Mouse (Mus musculus) monocyte, adult 2 months (primary cell): Measurements from ENCODE around the gene Aqr.

Experiments
- DNase-seq, 2 experiments: peaks; one replicate each; pipeline ENCODE4 v3.0.0; 2022; ENCODE audit warnings: low spot score in 2 of 2, low read depth in 1 of 2

Aqr gene

DNA sequence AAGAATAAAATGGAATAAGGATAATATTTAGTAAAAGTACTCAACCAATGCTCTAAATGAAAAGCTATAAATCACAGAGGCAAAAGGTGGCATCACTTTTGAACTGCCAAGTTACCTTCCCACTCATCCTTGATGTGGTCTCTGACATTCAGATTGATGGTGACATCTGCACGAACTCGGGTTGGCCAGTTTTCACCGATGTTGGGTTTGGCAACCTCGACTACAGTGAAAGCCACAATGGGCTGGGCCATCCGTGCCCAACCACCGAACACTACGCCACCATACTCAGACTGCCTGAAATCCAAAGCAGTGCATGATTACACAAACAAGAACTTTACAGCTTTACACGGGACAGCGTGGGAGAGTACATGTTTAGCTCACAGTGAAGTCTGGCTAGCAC lies 50.1 kb downstream of the Aqr start:
- no peak for DNase-seq

DNA sequence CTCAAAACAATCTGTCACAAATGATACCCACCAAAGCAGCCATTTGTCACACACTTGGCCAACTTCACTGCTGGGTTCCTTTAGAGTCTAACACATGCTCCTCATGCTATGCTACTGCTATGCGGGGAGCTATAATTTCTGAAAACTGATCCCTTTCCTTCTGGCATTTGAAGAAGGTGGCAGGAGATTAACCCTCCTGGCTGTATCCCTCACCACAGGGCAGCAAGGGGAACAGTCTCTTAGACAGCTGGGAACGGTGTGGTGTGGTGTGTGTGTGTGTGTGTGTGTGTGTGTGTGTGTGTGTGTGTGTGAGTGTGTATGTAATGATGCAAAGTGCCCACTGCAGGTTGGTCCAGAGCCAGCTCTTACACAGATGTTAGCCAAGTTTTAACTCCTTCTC lies 51.0 kb downstream of the Aqr start:
- DNase-seq: no peak

DNA sequence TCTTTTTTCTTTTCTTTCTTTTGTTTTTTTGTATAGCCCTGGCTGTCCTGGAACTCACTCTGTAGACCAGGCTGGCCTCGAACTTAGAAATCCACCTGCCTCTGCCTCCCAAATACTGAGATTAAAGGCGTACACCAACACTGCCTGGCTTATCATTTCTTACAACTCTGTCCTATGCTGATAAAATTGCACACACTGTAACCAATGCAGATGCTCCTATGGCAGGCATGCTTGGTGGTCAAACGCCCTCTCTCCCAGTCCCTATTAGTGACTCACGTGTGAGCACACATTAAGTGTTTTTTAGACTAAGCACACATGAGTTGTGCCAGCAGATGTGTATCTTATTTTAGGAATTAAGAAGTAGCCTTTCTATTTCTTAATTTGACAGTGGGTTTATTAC lies 53.5 kb downstream of the Aqr start:
- DNase-seq: no peak

DNA sequence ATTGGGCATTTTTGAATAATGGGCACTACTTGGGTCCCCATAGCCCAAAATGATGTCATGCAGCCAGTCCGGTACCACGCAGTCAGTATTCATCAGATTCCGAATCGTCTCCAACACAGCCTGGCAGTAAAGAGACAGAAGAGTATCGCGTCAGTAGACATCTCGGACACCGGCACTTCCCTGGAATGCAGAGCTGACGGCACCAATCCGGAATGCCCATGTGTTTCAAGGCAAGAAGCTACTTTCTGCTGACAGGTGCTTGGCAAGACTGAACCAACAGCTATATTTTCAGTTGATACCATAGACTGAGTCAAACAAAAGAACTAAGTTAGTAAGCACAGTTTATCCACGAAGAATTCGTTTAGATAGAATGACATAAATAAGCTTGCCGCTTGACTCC lies 56.2 kb downstream of the Aqr start:
- DNase-seq: no peak

DNA sequence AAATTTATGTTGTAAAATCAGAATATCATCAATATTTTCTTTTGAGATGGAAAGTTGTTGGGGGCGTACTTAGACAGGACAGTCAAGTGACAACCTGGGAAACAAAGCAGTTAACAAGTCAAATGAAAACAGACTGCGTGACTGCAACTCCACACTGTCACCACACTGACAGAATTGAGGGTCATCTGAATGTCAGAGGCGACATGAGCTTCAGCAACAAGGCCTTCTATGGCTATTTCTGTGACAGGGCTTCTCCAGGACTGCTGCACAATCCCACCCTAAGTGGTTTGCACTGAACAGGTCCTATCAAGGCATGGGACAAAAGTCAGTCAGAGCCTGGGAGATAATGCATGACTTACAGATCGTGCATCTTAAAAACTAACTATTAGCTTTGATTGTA lies 63.5 kb downstream of the Aqr start:
- DNase-seq: no peak

DNA sequence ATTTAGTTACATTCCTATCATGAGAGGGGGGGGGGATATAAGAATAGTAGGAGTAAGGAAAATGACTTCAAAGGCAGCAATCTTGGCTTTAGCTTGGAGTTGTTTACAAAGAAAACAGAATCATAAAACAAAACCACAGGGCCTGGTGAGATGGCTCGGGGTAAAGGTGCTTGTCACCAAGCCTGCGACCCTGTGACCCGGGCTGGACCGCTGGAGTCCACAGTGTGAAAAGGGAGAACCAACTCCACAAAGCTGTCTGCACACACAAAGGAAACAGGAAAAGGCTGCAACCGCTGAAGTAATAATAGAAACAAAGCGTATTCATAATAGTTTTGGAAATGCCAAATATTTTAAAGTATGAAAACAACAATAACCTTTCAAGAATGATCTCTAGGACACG lies 67.4 kb downstream of the Aqr start:
- no peak for DNase-seq

DNA sequence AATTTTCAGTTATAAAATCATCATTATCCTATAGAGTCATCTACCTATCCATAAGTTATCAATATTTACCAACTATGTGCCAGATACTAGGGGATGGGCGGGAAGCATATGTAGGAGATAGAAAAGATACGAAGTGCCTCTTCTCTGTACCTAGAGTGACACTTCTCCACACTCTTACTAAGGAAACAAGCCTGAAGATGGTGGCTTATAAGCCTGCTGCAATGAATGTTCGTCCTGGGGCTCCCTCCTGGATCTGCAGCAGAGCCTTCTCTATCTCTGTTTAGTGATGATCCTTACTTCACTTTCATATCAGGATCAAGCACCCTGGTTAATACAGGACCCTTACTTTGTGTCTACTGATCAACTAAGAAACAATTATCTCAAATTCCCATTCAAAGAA lies 69.2 kb downstream of the Aqr start:
- DNase-seq: no peak

DNA sequence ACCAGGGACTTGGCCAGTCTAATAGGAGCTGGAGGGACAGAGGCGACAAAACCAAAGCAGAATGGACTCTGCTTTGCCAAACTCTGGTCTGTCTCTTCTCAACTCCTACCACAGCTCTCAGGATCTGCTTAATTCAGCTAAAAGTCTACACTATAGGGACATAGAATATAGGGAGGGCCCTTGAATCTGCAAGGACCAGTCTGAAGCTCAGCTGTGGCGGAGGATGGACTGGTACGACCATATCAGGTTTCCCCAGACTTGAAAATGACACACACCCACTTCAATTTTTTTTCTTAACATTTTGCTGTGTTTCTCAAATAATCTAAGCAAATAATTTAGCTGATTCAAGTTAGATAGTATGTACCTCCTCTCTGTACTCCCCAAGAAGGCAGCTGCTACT lies 69.6 kb downstream of the Aqr start:
- no peak for DNase-seq

DNA sequence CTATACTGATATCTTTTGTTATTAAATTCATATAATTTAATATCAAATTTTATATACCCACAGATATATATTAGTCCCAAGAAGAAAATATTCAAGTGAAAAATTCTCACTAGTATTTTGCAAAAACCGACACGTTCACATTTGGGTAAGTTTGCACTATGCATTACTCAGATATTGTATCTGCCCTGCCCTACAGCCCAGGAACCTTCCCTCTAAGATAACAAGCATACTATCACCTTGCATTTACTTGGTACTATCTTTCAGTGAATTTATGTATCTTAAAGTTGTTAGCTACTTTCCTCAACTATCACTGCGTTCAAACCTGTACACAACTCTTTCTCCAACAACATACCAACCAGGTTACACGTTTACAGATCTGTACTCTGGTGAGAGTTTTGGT lies 71.3 kb downstream of the Aqr start:
- no peak for DNase-seq

DNA sequence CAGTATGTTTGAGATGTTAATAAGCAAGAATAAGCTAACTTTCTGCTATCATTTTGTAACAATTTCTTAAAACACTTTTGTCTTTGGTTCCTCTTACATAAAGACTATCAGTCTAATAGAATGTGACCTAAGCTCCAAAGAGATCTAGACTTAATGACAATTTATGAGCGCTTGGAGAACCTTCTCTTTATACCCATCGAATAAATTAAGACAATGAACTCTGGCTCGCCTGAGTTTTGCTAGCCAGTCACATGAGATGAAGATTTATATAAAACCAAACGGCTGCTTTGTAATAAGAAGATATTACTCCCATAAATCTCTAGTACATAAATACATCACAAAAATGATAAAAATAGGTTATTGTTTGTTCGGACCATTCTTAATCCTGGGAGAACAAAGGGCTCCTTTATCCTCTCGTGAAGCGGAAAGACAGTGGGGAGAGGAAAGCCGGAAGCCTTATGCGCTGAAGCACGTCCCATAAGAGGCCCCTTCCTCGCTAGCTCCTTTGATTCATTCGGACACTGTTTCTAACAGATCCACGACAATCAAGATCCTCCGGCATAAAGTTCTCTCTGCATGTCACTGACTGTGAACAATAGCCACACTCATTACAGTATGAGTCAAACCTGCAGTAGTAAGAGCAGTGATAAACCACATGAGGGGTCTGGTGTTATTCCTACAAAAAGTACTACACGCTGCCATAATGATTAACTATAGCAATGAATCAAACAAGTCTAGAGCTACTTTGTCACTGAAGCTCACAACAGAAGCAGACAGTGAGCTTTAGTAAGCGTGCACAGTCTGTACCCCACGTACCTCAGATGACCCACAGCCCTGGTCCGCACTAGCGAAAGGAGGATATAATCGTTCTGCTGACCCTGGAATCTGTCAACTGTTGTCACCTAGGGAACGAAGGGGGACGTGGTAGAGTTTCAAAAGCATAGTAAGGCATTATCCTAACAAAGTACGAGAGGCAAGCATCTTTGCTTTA lies 79.2 kb downstream of the Aqr start:
- DNase-seq: no peak

DNA sequence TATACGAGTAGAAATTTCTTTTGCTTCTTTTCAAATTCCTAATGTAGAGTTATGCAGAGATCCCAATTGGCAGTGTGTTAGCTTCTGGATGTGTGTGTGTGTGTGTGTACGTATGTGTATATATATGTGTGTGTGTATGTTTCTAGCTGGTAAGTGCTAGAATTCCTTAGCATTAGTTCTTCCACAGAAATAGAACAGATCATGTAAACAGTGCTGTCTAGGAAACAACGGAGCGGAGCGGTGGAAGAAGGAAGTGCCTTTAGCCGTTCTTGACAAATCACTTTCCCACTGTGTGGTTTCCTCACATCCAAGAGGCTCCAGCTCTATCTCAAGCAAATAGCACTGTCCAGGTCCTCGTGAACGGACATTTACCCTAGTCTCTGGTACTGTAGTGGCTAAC lies 80.4 kb downstream of the Aqr start:
- no peak for DNase-seq

DNA sequence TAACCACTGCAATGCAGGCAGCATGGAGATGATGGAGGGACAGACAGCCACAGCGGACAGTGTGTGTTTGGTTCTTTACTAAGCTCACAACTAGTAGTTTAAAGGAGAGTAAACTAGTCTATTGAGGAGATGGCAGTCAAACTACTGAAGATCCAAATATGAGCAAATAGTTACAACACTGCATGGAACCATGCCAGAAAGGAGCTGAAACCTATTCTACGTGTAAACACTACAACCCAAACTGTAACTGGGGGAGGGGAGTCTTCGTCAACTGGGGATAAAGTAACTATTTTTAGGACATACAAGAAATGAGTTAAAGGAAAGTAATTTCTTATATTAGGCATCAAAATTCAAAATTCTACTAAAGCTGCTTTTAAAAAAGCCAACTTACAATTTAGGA lies 84.4 kb downstream of the Aqr start:
- DNase-seq: no peak

DNA sequence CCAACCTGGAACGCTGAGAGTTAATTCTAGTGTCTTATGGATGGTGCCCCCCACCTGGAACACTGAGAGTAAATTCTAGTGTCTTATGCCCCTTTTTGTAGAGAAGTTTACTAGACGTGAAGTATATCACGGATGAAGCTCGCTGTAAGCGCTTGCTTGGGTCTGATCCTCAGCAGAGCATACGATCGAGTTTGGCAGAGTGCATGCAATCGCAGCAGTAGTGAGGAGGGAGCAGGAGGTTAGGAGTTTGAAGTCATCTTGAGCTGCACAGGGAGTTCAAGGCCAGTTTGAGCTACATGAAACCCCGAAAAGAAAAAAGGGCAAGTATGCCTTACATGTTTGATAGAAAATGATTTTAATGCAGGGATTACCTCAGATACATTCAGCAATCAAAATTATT lies 86.0 kb downstream of the Aqr start:
- DNase-seq: no peak

DNA sequence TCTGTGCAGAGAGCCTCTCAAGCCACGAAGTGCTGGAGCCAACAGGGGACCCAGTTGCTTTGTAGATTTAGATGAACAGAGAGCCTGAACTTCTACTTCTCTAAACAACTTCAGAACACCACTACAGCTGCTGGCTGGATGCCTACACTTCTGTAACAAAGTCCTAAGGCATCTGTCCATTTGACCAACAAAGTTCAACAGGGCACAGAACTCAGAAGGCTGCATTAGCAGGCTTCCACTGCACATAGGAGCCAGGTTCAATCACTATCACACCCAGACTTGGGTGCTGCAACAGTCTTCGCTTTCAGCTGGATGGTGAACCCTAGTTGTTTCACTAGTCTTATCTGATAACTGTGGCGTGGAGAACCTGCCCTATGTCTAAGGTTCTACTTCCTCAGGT lies 87.0 kb downstream of the Aqr start:
- no peak for DNase-seq

DNA sequence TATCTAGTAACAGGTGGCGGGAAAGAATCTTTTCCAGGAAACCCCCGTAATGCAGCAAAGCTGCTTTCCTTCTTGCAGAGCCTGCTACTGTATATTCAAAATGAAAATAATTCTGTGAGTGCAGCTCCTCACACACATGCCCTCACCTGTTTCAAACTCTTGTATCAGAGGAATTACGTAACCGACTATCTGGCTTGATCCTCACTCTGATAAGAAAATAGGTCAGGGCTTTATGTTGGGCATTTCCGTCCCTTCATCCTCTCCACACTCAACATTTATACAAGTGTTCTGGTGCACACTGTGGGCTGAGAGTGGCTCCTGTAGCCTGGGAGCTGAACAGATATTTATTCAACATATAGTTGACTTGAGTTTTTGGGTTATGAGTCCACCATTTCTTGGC lies 87.7 kb downstream of the Aqr start:
- no peak for DNase-seq

DNA sequence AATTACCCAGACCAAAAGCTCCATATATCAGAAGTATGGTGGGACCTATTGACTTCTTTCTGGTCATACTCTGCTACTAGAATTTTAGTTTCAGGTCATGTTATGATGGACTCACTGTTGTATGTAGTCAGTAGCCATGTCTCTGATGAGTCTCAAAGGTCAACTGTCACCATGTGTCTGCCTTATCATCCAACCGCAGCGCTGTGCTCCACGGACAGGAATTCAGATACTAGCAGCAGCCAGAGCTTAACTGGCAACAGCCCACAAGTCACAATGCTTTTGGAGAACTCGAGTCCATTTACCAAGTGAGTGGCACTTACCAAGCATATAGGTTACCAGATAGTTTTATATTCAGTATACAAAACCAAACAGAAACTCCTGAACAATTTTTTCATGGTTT lies 89.2 kb downstream of the Aqr start:
- DNase-seq: no peak

DNA sequence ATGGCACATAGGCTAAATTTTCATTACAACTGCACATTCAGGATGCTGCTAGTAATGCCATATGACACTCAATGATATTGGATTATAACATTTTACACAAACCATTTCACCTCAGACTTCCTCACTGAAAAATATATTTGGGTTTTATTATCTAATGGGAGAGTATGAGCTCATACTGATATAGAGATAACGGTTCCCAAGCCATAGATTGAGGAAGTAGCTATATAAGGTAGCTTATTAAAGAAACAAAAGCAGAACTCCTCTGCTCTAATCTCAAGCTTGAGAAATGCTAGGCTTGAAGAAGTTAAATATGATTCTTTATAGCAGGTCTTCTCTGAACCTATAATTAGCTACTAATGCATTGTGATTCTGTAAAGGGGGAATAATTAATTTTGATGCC lies 90.3 kb downstream of the Aqr start:
- DNase-seq: no peak

DNA sequence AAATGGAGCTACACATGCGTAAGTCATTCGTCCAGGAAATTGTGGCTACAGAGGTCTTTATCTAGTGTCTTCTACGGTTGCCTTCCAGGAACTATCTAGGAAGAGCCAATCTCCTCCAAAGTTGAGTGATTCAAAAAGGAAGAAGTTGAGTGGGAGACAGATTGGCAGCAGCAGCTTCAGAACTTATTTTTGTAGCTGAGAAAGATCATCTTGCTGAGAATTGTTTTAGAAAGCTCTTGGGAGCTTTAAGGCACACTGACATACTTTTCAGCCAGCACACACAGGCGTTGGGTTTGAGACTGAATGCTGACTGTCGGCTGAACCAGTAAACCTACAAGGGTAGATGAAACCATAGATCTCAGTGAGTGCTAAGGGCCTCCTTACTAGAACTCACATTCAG lies 91.5 kb downstream of the Aqr start:
- DNase-seq: no peak

DNA sequence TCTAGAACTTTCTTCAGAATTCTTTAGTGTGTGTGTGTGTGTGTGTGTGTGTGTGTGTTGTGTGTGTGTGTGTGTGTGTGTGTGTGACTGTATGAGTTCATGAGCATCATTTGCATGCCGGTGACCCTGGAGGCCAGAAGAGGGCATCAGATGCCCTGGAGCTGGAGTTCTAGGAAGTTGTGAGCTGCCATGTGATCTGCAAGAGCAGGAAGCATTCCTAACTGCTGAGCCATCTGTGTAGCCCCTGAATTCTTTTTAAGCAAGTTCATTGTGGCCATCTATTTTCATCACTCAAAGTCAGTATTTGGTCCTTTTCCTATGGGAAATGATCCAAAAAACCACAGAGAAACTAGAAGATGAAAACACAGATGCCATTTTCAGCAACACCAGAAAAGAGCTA lies 92.1 kb downstream of the Aqr start:
- no peak for DNase-seq

DNA sequence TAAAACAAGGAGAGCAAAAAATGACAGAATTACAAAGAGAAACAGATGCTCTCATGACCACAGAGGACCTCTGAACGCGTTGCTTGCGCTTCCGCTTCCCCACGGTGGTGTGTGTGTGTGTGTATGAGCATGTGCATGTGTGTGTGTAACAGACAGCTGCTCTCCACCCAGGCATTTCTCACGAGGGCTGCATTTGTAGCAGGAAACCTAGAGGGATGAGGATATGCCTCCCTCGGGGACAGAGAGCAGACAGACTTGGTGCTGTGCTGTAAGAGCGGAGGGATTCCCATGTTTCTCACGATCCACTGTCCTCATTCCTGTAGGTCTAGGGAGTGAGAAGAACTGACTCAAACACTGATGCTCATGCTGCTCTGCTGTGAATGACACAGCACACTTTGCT lies 93.2 kb downstream of the Aqr start:
- no peak for DNase-seq

DNA sequence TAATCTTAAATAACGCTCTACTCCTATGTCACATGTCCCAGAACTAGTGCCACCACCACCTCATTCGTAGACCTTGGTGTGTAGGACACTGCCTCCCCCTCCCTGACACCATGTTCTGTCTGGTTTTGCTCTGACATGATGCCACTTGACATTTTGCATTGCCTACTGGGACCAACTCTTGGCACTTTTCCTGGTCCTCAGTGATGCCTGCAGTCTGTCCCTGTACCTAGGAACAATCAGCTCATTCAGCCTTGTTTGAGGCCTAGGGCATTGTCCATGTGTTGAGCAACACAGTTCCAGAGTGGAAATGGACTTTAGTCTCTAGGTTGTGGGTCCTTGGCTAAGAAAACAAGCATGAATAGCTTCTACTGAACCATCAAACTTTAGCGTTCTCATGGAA lies 97.0 kb downstream of the Aqr start:
- no peak for DNase-seq

DNA sequence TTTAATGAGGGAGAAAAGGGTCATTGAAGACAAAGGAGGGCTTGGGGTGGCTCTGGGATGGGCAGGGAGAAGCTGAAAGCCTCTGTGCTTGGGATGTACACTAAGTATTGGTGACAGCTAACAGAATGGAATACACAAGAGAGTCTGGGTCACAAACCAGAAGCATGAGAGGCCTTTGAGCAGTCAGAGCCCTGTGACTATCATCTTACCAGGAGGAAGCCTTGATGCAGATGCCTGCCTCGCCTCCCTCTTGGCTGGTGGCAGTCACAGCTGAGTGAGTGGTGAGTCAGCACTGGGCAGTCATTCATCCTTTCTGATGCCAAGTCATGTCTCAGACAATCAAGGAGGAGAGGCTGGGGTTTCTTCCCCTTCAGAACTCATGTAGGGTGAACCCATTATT lies 99.6 kb downstream of the Aqr start:
- DNase-seq: no peak

DNA sequence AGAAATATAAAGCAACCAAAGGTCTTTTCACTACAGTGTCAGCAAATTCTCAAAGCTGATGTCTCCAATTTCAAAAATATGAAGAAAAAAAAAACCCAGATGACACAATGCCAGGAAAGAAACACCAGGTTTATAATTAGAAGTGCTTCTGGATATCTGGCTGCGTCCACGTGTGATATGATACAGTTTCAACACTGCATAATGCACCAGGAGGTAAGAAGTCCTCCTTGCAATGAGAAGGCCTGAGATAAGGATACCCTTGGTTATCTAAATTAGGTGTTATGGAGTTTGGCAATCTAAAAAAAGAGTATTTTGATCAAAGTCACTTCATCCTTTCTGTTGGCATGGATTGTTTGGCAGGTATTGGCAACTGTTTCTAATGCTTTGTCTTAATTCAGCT lies 114.9 kb downstream of the Aqr start:
- DNase-seq: no peak
